Mouse (Mus musculus) stomach, embryonic 14.5 days (tissue): ENCODE results near the gene Rgs1. TPM values are rescaled to one million over a fixed set of nuclear protein-coding genes. Genes with fewer than 3 reads are reported as not detected.

Experiments
- ATAC-seq: fragments of 200-750 bp; cut with Nextera tagmentation; 2 replicates; pipeline ENCODE4 v1.8.0; 2017; ENCODE audit warnings: low read depth, moderate TSS enrichment; ENCODE audit not compliant: insufficient number of reproducible peaks, insufficient read depth, low FRiP score
- H3K27ac ChIP-seq: fragments of 300-500 bp; sonication (generic); 2 replicates; pipeline ENCODE4 v1.5.1; 2014; ENCODE audit warnings: mild to moderate bottlenecking, low read length, moderate library complexity, mixed read lengths
- H3K27me3 ChIP-seq: fragments of 300-500 bp; sonication (generic); 2 replicates; pipeline ENCODE4 v1.6.1; 2014; ENCODE audit warnings: low read length, control low read depth, mixed read lengths; ENCODE audit not compliant: control insufficient read depth, insufficient read depth
- H3K36me3 ChIP-seq: fragments of 300-500 bp; sonication (generic); 2 replicates; pipeline ENCODE4 v1.6.1; 2014; ENCODE audit warnings: mild to moderate bottlenecking, control low read depth, low read length, moderate library complexity, mixed read lengths; ENCODE audit not compliant: control insufficient read depth, insufficient read depth
- H3K4me1 ChIP-seq: fragments of 300-500 bp; sonication (generic); 2 replicates; pipeline ENCODE4 v1.6.1; 2014; ENCODE audit warnings: low read length, control low read depth, mixed read lengths; ENCODE audit not compliant: control insufficient read depth, insufficient read depth
- H3K4me2 ChIP-seq: fragments of 300-500 bp; sonication (generic); replicated peaks from 2 replicates; pipeline ENCODE4 v1.6.1; 2014; ENCODE audit warnings: low read depth, low read length, control low read depth
- H3K4me3 ChIP-seq: fragments of 300-500 bp; sonication (generic); 2 replicates; pipeline ENCODE4 v1.5.1; 2014; ENCODE audit warnings: low read depth, low read length, control low read depth
- H3K9ac ChIP-seq: fragments of 300-500 bp; sonication (generic); replicated peaks from 2 replicates; pipeline ENCODE4 v1.6.1; 2014; ENCODE audit warnings: low read depth, mild to moderate bottlenecking, control low read depth, low read length, moderate library complexity, mixed read lengths
- H3K9me3 ChIP-seq: fragments of 300-500 bp; sonication (generic); 2 replicates; pipeline ENCODE4 v1.6.1; 2016; ENCODE audit warnings: low read depth, low read length, control low read depth; ENCODE audit not compliant: control insufficient read depth
- WGBS: fragments of 180-500 bp; shearing (Covaris S2); extraction: QIAGEN DNeasy Blood & Tissue Kit; methylation state at CpG from one replicate; pipeline ENCODE4 v1.1.7; 2014; 5-methylcytosine and 5-hydroxymethylcytosine counted together
- polyA plus RNA-seq: library from polyadenylated mRNA; unstranded; fragments of >200 nt; fragmentation: Nextera tagmentation; extraction: Ambion mirVana; gene quantifications from 2 replicates; pipeline ENCODE4 v1.2.1, GENCODE M21; 2014

Rgs1 gene
- polyA plus RNA-seq, 1 experiment from 2014 or later, result not detected

DNA sequence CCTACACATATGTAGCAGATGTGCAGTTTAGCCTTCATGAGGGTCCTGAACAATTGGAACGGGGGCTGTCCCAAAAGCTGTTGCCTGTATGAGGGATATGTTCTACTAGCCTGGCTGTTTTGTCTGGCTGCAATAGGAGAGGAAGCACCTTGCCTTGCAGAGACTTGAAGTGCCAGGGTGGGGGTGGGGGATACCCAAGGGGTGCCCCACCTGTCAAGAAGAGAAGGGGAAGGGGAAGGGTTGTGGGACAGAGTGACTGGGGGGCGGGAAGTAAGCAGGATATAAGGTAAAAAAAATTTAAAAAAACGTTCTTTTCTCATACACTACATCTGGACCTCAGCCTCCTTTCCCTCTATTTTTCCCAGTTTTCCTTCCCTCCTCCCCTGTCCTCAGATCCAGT is 9.7 kb upstream of the Rgs1 start:
- no peaks in the 10 kb centered on the region for H3K9me3 ChIP-seq
- ATAC-seq, result no peak
- no peak overlapping the region for H3K9ac ChIP-seq
- H3K27ac ChIP-seq, result no peak overlapping the region
- H3K4me1 ChIP-seq, result no peaks in the 10 kb centered on the region
- H3K27me3 ChIP-seq, result no peaks in the 10 kb centered on the region
- H3K4me3 ChIP-seq, result no peak overlapping the region
- no peak overlapping the region for H3K4me2 ChIP-seq
- 65% methylated on average over 3 of the region's 3 CpGs for WGBS
- no peaks in the 10 kb centered on the region for H3K36me3 ChIP-seq

DNA sequence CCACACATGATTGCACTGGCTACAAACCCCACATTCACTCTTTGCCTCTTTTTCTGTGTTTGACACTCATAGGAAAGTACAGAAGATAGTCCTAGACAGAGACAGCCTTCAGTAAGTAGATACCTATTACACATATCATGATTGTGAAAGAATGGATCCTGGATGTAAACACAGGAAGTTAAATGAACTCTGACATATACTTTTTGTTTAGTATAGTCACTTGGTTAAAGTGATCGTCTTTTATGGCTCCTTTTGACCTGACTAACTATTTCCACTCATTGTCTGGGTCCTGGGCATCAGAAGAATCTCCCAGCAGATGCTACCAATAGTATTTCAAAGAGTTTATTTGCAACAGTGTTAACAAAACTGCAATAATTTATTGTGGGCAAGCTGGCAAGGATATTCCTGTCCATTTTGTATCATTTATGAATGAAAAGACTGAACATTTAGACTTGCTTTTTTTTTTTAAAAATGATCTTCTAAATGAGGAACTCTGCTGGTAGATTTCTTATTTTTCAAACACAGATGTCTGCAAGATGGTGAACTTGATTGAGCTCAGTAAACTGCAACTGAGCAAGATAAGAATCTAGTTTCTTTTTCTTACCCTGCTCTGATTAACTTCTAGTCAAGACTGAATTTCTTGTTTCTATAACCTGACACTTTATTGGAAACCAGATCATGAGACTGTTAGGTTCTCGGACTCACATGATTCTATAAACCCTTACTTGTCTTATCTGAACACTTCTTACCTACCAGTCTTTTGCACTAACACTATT is 7.7 kb upstream of the Rgs1 start:
- Histone ChIP-seq H3K4me1 (no peaks in the 10 kb centered on the region), H3K36me3 (no peaks in the 10 kb centered on the region), H3K27me3 (no peaks in the 10 kb centered on the region), H3K9me3 (no peaks in the 10 kb centered on the region), H3K4me2 (no peak overlapping the region), H3K27ac (no peak overlapping the region), H3K9ac (no peak overlapping the region), H3K4me3 (no peak overlapping the region)
- ATAC-seq, result no peak
- 57% methylated on average over 2 of the region's 2 CpGs for WGBS

- Histone ChIP-seq H3K4me2 (no peak overlapping the region), H3K9me3 (no peaks in the 10 kb centered on the region), H3K36me3 (no peaks in the 10 kb centered on the region), H3K27me3 (no peaks in the 10 kb centered on the region), H3K4me3 (no peak overlapping the region), H3K4me1 (no peaks in the 10 kb centered on the region), H3K27ac (no peak overlapping the region), H3K9ac (no peak overlapping the region)
- WGBS, result 86% methylated on average over 3 of the region's 3 CpGs
- no peak for ATAC-seq
Observed at GRCm38 (mm10) chr1:144248206-144248605, 836 bp downstream of the Rgs1 start.

DNA sequence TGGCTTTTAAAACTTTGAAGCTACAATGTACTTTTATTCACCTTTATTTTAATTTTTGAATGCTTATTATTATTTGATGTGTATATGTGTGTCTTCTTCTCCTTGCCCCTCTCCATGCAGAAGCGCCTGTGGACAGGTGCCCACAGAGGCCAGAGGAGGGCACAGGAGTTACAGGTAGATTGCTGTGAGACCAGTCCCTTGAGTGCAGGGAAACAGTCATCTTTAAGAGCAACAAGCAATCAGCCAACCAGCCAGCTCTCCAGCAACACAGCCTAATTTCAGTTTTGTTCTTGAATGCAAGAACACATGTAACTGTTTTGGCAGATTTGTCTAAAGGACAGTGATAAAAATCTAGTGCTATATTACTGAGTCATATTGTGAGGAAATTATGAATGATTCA is 1.7 kb downstream of the Rgs1 start:
- WGBS, result 100% methylated on average over 1 of the region's 1 CpGs
- no peak overlapping the region for H3K27ac ChIP-seq
- no peaks in the 10 kb centered on the region for H3K9me3 ChIP-seq
- no peaks in the 10 kb centered on the region for H3K4me1 ChIP-seq
- no peak overlapping the region for H3K9ac ChIP-seq
- no peak overlapping the region for H3K4me2 ChIP-seq
- H3K4me3 ChIP-seq, result no peak overlapping the region
- H3K27me3 ChIP-seq, result no peaks in the 10 kb centered on the region
- ATAC-seq, result no peak
- no peaks in the 10 kb centered on the region for H3K36me3 ChIP-seq

GRCm38 (mm10) chr1:144243511-144243910 is 5.5 kb downstream of the Rgs1 start:
- Histone ChIP-seq H3K4me2 (no peak overlapping the region), H3K36me3 (no peaks in the 10 kb centered on the region), H3K4me3 (no peak overlapping the region), H3K4me1 (no peaks in the 10 kb centered on the region), H3K27me3 (no peaks in the 10 kb centered on the region), H3K27ac (no peak overlapping the region), H3K9me3 (no peaks in the 10 kb centered on the region), H3K9ac (no peak overlapping the region)
- 53% methylated on average over 1 of the region's 1 CpGs for WGBS
- ATAC-seq, result peak; percentile 75; the same call in 1 of the 2 replicates

- H3K4me2 ChIP-seq, result no peak overlapping the region
- WGBS, result 69% methylated on average over 2 of the region's 2 CpGs
- no peak for ATAC-seq
Observed at GRCm38 (mm10) chr1:144239195-144239594, 9.8 kb downstream of the Rgs1 start.

GRCm38 (mm10) chr1:144215230-144215629 is 33.8 kb downstream of the Rgs1 start:
- no peaks in the 10 kb centered on the region for H3K27me3 ChIP-seq
- no peaks in the 10 kb centered on the region for H3K36me3 ChIP-seq
- no peak overlapping the region for H3K4me2 ChIP-seq
- H3K9me3 ChIP-seq, result no peaks in the 10 kb centered on the region
- no peaks in the 10 kb centered on the region for H3K4me1 ChIP-seq
- ATAC-seq, result no peak
- H3K4me3 ChIP-seq, result no peak overlapping the region
- H3K27ac ChIP-seq, result no peak overlapping the region
- no peak overlapping the region for H3K9ac ChIP-seq

More at GRCm38 (mm10) chr1:144239195-144239594, 9.8 kb downstream of the Rgs1 start:
- Histone ChIP-seq H3K9ac (no peak overlapping the region), H3K27ac (no peak overlapping the region), H3K9me3 (no peaks in the 10 kb centered on the region), H3K4me3 (no peak overlapping the region), H3K4me1 (no peaks in the 10 kb centered on the region), H3K36me3 (no peaks in the 10 kb centered on the region), H3K27me3 (no peaks in the 10 kb centered on the region)

- no peaks in the 10 kb centered on the region for H3K4me1 ChIP-seq
- no peaks in the 10 kb centered on the region for H3K9me3 ChIP-seq
- H3K27ac ChIP-seq, result no peak overlapping the region
- H3K9ac ChIP-seq, result no peak overlapping the region
- no peak for ATAC-seq
- no peak overlapping the region for H3K4me3 ChIP-seq
- no peaks in the 10 kb centered on the region for H3K36me3 ChIP-seq
- 55% methylated on average over 3 of the region's 3 CpGs for WGBS
- H3K4me2 ChIP-seq, result no peak overlapping the region
- no peaks in the 10 kb centered on the region for H3K27me3 ChIP-seq
Observed at GRCm38 (mm10) chr1:144210912-144211311, 38.1 kb downstream of the Rgs1 start.
